Mouse (Mus musculus): ENCODE measurements around the gene Slc16a4. TPM values are rescaled to one million over a fixed set of nuclear protein-coding genes. Genes with fewer than 3 reads are reported as not detected.

Slc16a4 gene
- polyA plus RNA-seq, 3 experiments from 2014 or later = 1.5 to 1.9 (median 1.6) TPM

Other genes starting within 250 kb of the Slc16a4 start
- under 1 TPM; 0.06 to 0.38 (median 0.28) TPM for gene Kcna2, start 190.1 kb upstream of the Slc16a4 start, polyA plus RNA-seq (2017; shearing (Covaris generic))
- not detected for gene Kcna10, start 108.2 kb upstream of the Slc16a4 start, polyA plus RNA-seq (2017; shearing (Covaris generic))
- gene Cym, start 69.5 kb upstream of the Slc16a4 start, polyA plus RNA-seq (2017; shearing (Covaris generic)) = under 1 TPM in 1 of 3 experiments, not detected in 2; 0.49 TPM
- gene A630076J17Rik, start 60.6 kb upstream of the Slc16a4 start, polyA plus RNA-seq (2017; shearing (Covaris generic)) = under 1 TPM in 1 of 3 experiments, not detected in 2; 0.31 TPM
- gene Prok1, start 51.5 kb upstream of the Slc16a4 start, polyA plus RNA-seq (2017; shearing (Covaris generic)) = under 1 TPM in 2 of 3 experiments, not detected in 1; 0.25 to 0.40 TPM
- gene Lamtor5, start 12.4 kb upstream of the Slc16a4 start, polyA plus RNA-seq (2017; shearing (Covaris generic)) = 100 to 1,000 TPM; 181 to 254 (median 184) TPM
- 10 to 100 TPM; 14.5 to 20.3 (median 18.8) TPM for gene Rbm15, start 42.4 kb downstream of the Slc16a4 start, polyA plus RNA-seq (2017; shearing (Covaris generic))
- not detected for gene Kcnc4, start 168.3 kb downstream of the Slc16a4 start, polyA plus RNA-seq (2017; shearing (Covaris generic))
- not detected for gene Slc6a17, start 226.8 kb downstream of the Slc16a4 start, polyA plus RNA-seq (2017; shearing (Covaris generic))

All from inflammation-experienced regulatory T-cells, adult 6 months (primary cell).